Mouse (Mus musculus) urinary bladder, postnatal 4 days (tissue): ENCODE measurements around the gene Nlrp3.
A peak's percentile ranks its signal among the peaks of the same experiment; 100 is the strongest.

Experiments used
- DNase-seq, 2 experiments: peaks; one replicate each; pipeline ENCODE4 v3.0.0; 2021 to 2022; ENCODE audit warnings: low spot score in 2 of 2

Gene Nlrp3

GRCm38 (mm10) chr11:59541324-59541723 is at the start of gene Nlrp3:
Gene Nlrp3 (plus strand): TSS chr11:59541568.
- no peak for DNase-seq

- DNase-seq, result no peak
Measured at GRCm38 (mm10) chr11:59496672-59497310, 44.6 kb upstream of the Nlrp3 start.

GRCm38 (mm10) chr11:59497747-59498146 is 43.6 kb upstream of the Nlrp3 start:
- DNase-seq, result no peak

GRCm38 (mm10) chr11:59501978-59502700 is 39.2 kb upstream of the Nlrp3 start:
- DNase-seq, result no peak

GRCm38 (mm10) chr11:59505351-59505838 is 36.0 kb upstream of the Nlrp3 start:
- peak; percentile 43 to 63 for DNase-seq

- DNase-seq, result peak; percentile 89
Measured at GRCm38 (mm10) chr11:59505839-59506712, 35.3 kb upstream of the Nlrp3 start.

GRCm38 (mm10) chr11:59506713-59507074 is 34.7 kb upstream of the Nlrp3 start:
- DNase-seq, result no peak

GRCm38 (mm10) chr11:59511558-59511957 is 29.8 kb upstream of the Nlrp3 start:
- DNase-seq, result no peak

- no peak for DNase-seq
Measured at GRCm38 (mm10) chr11:59512733-59513132, 28.6 kb upstream of the Nlrp3 start.

- DNase-seq, result no peak
Measured at GRCm38 (mm10) chr11:59513556-59513955, 27.8 kb upstream of the Nlrp3 start.

- no peak for DNase-seq
Measured at GRCm38 (mm10) chr11:59514381-59514780, 27.0 kb upstream of the Nlrp3 start.

GRCm38 (mm10) chr11:59514789-59515188 is 26.6 kb upstream of the Nlrp3 start:
- no peak for DNase-seq

GRCm38 (mm10) chr11:59517441-59517840 is 23.9 kb upstream of the Nlrp3 start:
- no peak for DNase-seq

GRCm38 (mm10) chr11:59518226-59518625 is 23.1 kb upstream of the Nlrp3 start:
- DNase-seq, result no peak

- no peak for DNase-seq
Measured at GRCm38 (mm10) chr11:59519741-59520495, 21.4 kb upstream of the Nlrp3 start.

GRCm38 (mm10) chr11:59524150-59524549 is 17.2 kb upstream of the Nlrp3 start:
- no peak for DNase-seq

GRCm38 (mm10) chr11:59525237-59525636 is 16.1 kb upstream of the Nlrp3 start:
- peak; percentile 62 to 75 for DNase-seq

- DNase-seq, result no peak
Measured at GRCm38 (mm10) chr11:59526472-59527080, 14.8 kb upstream of the Nlrp3 start, which contains the start of gene Zkscan17. Gene Zkscan17 (minus strand): TSS chr11:59526751.

GRCm38 (mm10) chr11:59530221-59530620 is 11.1 kb upstream of the Nlrp3 start:
- DNase-seq, result no peak

- no peak for DNase-seq
Measured at GRCm38 (mm10) chr11:59530870-59531535, 10.4 kb upstream of the Nlrp3 start.
